Mouse (Mus musculus) thymus, adult 2 months (tissue): Measurements from ENCODE around the gene Cpxm1. TPM values are rescaled to one million over a fixed set of nuclear protein-coding genes. Genes with fewer than 3 reads are reported as not detected.

ENCODE experiments used
- DNase-seq: peaks from one replicate; pipeline ENCODE4 v3.0.0; 2021
- H3K27ac ChIP-seq: fragments of 200-500 bp; 2 replicates; pipeline ENCODE4 v1.5.1; 2012; ENCODE audit warnings: low read length, control low read depth; ENCODE audit not compliant: control insufficient read depth, insufficient read depth
- H3K27me3 ChIP-seq: fragments of 200-500 bp; 2 replicates; pipeline ENCODE4 v1.6.1; 2012; ENCODE audit warnings: mild to moderate bottlenecking, low read length, moderate library complexity, mixed read lengths; ENCODE audit not compliant: control insufficient read depth, insufficient read depth
- H3K36me3 ChIP-seq: fragments of 200-500 bp; 2 replicates; pipeline ENCODE4 v1.6.1; 2012; ENCODE audit warnings: mild to moderate bottlenecking, low read length, moderate library complexity; ENCODE audit not compliant: control insufficient read depth, insufficient read depth
- H3K4me1 ChIP-seq: fragments of 200-500 bp; replicated peaks from 2 replicates; pipeline ENCODE4 v1.6.1; 2012; ENCODE audit warnings: low read length; ENCODE audit not compliant: control insufficient read depth, insufficient read depth
- H3K4me3 ChIP-seq: fragments of 200-500 bp; 2 replicates; pipeline ENCODE4 v1.5.1; 2012; ENCODE audit warnings: mild to moderate bottlenecking, low read length, control low read depth, moderate library complexity; ENCODE audit not compliant: control insufficient read depth, insufficient read depth
- CTCF ChIP-seq: fragments of 200-500 bp; IDR thresholded peaks from 2 replicates; pipeline ENCODE4 v1.5.1; 2012; ENCODE audit warnings: mild to moderate bottlenecking, control low read depth, low read length, moderate library complexity, borderline replicate concordance; ENCODE audit not compliant: control insufficient read depth, poor library complexity, insufficient read depth; ENCODE audit errors: extremely low read depth
- POLR2A ChIP-seq: fragments of 200-500 bp; IDR thresholded peaks from 2 replicates; pipeline ENCODE4 v1.6.1; 2012; ENCODE audit warnings: mild to moderate bottlenecking, low read length, control low read depth, moderate library complexity; ENCODE audit not compliant: control insufficient read depth, poor library complexity, insufficient read depth; ENCODE audit errors: extremely low read depth
- WGBS: fragments of 180-500 bp; shearing (Covaris S2); methylation state at CpG from one replicate; pipeline ENCODE4 v1.1.7; 2018; 5-methylcytosine and 5-hydroxymethylcytosine counted together
- polyA plus RNA-seq: library from polyadenylated mRNA; depleted of rRNA; stranded (reverse); fragments of >200 nt; gene quantifications from 2 replicates; pipeline ENCODE4 v1.2.3, GENCODE M21; 2012; rRNA removed

Cpxm1 gene
- 7.2 and 9.6 TPM in 2 replicates for polyA plus RNA-seq

DNA sequence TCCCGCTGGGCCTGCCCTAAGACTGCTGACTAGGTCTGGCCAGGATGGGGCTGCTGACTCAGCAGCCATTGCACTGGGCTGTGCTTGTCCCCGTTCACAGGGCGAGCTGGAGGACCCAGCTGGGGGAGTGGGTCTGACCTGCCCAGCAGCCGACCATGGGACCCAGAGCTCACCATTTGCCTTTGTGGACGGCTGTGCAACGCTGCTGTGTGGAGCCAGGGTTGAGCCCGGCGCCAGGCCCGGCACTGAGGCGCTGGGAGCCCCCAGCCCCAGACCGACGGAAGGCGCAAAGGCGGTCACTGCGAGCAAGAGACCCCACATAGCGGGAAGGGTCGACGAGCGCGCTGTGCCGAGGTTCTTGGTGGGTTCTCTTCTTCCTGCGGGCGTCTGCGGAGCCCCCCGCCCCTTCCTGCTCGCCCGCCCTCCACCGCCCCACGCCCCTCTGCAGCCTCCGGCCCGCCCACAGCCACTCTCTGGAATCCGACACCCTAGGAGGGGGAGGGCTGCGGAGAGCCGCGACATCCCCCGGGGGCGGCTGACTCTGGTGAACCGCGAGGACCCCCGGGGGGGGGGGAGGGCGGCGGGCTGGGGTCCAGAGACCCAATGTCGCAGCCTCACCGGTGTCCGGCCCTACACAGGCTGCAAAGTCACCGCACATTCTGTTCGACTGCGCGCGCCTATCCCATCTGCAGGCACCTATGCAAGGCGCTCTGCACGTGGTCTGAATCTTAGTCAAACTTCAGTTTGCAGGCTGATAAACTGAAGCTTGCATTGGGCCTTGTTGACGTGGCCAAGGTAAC is at the start of gene Cpxm1:
TSS of gene Cpxm1 (minus strand) at position 389 of the 800 bp plus-strand sequence.
- H3K27ac ChIP-seq, result no peak within 1 kb of the TSS
- DNase-seq, result peak; percentile 22
- H3K27me3 ChIP-seq, result no peaks in the 10 kb centered on the region; the same call in 1 of the 2 replicates

DNA sequence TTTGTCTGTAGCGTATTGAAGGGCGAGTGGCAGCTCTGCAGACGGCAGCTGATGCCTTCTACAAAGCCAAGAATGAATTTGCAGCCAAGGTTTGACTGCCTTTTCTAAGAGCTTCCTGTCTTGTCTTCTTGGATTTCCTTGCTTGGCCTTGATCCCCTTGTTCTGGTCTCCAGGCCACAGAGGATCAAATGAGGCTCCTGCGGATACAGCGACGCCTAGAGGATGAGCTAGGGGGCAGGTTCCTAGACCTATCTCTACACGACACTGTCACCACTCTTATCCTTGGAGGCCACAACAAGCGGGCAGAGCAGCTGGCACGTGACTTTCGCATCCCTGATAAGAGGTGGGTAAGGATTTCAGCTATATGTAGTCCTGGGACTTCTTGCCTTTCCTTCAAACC is 44.8 kb upstream of the Cpxm1 start:
- WGBS, result 95% methylated on average over 10 of the region's 10 CpGs
- H3K36me3 ChIP-seq, result peaks cover 58% of the 10 kb centered on the region

More for the DNA sequence above, at the start of gene Cpxm1:
- Histone ChIP-seq H3K4me1 (peaks cover 16% of the 10 kb centered on the region), H3K36me3 (no peaks in the 10 kb centered on the region), H3K4me3 (peak within 1 kb of the TSS; percentile 27)
- TF ChIP-seq CTCF (no peak), POLR2A (0 out of 2 replicates have a peak, but pooled peaks have one; percentile 15)
- 5% methylated on average over 50 of the region's 53 CpGs for WGBS

DNA sequence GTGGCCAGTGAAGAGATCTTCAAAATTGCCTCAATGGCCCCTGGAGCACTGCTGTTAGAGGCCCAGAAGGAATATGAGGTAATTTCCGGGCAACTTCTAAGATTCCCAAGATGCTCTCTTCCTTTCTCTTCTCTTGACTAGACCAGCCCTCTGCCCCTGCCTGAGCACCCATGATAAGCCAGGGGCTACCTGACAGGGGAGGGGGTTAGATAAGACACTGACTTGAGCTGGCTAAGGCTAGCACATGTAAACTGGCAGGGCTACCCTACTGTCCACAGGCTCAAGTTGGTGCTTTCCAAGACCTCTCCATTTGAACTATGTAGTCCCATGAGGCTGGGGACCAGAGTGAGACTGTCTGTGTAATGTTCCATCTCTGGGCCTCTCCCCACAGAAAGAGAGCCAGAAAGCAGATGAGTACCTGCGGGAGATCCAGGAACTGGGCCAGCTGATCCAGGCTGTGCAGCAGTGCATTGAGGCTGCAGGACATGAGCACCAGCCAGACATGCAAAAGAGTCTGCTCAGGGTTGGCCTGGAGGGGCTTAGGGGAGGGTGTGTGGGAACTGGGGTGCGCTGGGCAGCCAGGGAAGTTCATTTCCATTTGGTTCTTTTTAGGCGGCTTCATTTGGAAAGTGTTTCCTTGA is 42.6 kb upstream of the Cpxm1 start:
- 97% methylated on average over 4 of the region's 4 CpGs for WGBS
- Histone ChIP-seq H3K27me3 (no peaks in the 10 kb centered on the region), H3K27ac (no peak overlapping the region), H3K36me3 (peaks cover 58% of the 10 kb centered on the region), H3K4me1 (peaks cover 6% of the 10 kb centered on the region), H3K4me3 (no peak overlapping the region)
- TF ChIP-seq CTCF (no peak), POLR2A (no peak)
- no peak for DNase-seq

More for the DNA sequence above, 44.8 kb upstream of the Cpxm1 start:
- TF ChIP-seq CTCF, result no peak
- TF ChIP-seq POLR2A, result no peak
- no peaks in the 10 kb centered on the region for H3K27me3 ChIP-seq
- H3K27ac ChIP-seq, result no peak overlapping the region
- H3K4me1 ChIP-seq, result peaks cover 4% of the 10 kb centered on the region
- H3K4me3 ChIP-seq, result no peak overlapping the region
- no peak for DNase-seq

DNA sequence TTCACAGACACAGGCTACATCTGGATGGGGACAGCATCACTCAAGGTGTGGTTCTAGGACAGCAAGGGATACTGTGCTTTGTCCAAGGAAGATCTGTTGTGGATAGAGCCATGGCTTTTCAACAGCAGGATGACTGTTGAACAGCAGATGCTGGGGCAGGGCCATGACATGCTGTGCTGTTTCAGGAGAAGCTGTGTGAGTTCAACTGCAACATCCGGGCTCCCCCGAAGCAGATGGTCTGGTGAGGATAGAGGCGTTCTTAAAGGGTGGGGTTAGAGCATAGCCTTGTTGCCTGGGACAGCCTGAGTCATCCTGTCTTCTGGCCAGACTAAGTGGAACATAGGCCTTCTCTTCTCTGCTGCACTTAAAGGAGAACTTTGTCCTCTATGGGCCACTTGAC is 41.5 kb upstream of the Cpxm1 start:
- no peak overlapping the region for H3K27ac ChIP-seq
- DNase-seq, result no peak
- 94% methylated on average over 3 of the region's 3 CpGs for WGBS
- H3K4me1 ChIP-seq, result peaks cover 6% of the 10 kb centered on the region
- no peaks in the 10 kb centered on the region for H3K27me3 ChIP-seq
- TF ChIP-seq CTCF (no peak), POLR2A (no peak)
- H3K4me3 ChIP-seq, result no peak overlapping the region
- H3K36me3 ChIP-seq, result peaks cover 57% of the 10 kb centered on the region

DNA sequence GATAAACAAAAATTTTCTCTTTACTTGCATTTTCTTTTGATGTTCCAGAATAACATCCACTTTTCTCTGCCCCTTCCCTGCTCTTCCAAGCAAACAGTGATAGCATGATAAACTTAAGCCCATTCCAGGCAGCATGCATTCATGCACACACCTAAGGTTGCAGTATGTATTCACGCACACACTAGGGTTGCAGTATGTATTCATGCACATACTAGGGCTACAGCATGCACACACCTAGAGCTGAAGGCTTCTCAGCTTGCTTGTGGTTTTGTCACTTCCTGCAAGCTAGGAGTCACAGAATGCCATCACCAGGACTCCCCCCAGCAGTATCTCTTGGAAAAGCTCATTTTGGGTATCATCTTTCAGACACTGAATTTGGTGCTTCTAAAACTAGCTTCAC is 39.4 kb upstream of the Cpxm1 start:
- H3K4me1 ChIP-seq, result peaks cover 6% of the 10 kb centered on the region

DNA sequence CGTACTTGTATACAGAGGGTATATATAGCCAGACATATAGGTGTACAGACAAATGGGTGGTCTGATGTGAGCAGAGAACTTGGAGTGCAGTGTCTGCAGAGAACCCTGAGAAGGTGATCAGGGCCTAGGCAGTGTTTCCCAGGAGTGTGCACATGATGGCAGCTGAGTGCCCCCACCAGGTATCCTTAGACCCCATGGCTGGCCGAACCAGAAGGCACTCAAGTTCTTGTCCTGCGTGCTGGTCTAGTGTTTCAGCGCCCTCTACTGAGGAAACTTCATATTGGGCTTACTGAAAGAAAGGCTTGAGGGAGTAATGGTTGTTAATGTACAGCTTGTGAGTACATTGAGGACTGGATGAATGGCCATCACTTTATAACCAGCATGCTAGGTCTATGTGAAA is 35.8 kb upstream of the Cpxm1 start:
- DNase-seq, result peak; percentile 67
- Histone ChIP-seq H3K4me1 (peaks cover 6% of the 10 kb centered on the region), H3K4me3 (no peak overlapping the region), H3K36me3 (peaks cover 4% of the 10 kb centered on the region), H3K27ac (no peak overlapping the region), H3K27me3 (no peaks in the 10 kb centered on the region)
- 25% methylated on average over 4 of the region's 4 CpGs for WGBS
- TF ChIP-seq CTCF (peak; percentile 59; the same call in 1 of the 2 replicates), POLR2A (no peak)

More for the DNA sequence above, 39.4 kb upstream of the Cpxm1 start:
- no peak for TF ChIP-seq CTCF
- TF ChIP-seq POLR2A, result no peak
- no peak overlapping the region for H3K4me3 ChIP-seq
- no peak for DNase-seq
- 97% methylated on average over 1 of the region's 1 CpGs for WGBS
- no peak overlapping the region for H3K27ac ChIP-seq
- H3K36me3 ChIP-seq, result peaks cover 37% of the 10 kb centered on the region
- no peaks in the 10 kb centered on the region for H3K27me3 ChIP-seq
